Mouse (Mus musculus): ENCODE measurements around the gene Actr5. TPM values are rescaled to one million over a fixed set of nuclear protein-coding genes. Genes with fewer than 3 reads are reported as not detected.

Gene Actr5
- total RNA-seq, 2 experiments from 2014 or later: 6.1 to 7.3 TPM

GRCm38 (mm10) chr2:158613541-158614417, 10.9 kb upstream of the Actr5 start:
- intact Hi-C loops (cut with DNase I): no loop called here
- peak in 1 of 2 experiments; percentile 37 for DNase-seq

GRCm38 (mm10) chr2:158614418-158614955, 10.2 kb upstream of the Actr5 start:
- DNase-seq: no peak
- intact Hi-C loops (cut with DNase I): no loop called here

DNA sequence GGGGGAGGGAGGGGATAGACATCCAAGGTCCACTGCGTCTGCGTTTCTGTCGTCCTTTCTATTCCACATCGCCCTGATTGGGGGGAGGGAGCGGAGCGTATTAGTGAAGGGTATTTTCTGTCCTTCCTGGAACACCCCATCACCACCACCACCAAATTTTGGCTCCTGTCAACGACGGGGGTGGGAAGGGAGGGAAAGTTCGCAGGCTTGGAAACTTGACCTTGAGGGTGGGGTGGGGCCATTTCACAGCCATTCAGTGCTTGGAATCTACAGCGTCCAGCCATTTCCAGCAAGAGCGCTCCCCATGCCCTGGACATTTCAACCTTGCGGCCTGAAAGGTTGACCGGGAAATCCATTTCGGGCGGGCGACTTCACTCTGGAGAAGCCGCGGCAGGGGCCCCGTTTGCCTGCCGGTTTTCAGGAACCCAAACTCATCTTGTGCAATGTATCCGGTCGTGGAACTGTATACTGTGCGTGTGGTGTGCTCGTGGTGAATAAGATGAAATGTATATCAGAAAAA, 9.5 kb upstream of the Actr5 start:
- DNase-seq: no peak
- intact Hi-C loops (cut with DNase I): no loop called here

GRCm38 (mm10) chr2:158615702-158616101, 9.0 kb upstream of the Actr5 start:
- DNase-seq: no peak
- intact Hi-C loops (cut with DNase I): no loop called here

DNA sequence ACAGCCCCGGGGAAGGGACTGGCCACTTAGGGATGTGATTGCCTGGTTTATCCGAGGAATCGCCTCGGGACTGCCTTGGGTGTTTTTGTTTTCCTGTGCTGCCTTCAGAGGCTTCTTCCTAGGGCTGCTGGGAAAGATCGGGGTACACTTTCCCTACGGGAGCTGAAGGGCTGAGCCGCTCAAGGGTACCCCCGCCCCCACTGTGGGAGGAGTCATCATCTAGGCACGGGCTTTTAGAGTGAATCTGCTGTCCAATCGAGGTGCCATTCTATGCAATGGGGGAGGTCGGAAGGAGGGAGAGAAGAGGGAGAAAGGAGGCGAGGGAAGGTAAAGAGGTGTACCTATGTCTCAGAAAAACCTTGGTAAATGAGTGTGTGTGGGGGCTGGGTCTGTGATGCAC, 8.4 kb upstream of the Actr5 start:
- intact Hi-C loops (cut with DNase I): no loop called here

DNA sequence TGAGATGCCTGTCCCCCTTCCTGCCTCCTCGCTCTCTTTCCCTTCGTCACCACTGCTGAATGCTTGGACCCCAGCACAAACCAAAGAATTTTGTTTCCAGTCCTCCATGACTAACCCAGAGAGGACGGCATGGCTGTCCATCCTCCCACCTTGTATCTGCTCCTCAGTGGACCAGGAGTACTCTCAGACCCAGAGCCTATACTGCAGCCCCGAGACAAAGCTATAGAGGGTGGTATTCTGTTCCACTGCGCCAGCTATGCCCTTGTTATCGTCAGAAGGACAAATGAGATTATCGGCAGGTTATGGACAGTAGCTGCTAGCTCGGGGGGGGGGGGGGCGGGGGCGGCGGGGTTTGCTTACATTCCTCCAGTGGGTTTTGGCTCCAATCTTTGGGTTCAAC, 7.9 kb upstream of the Actr5 start:
- intact Hi-C loops (cut with DNase I): no loop called here

More for the DNA sequence above, 8.4 kb upstream of the Actr5 start:
- DNase-seq: no peak

GRCm38 (mm10) chr2:158625231-158625630, 543 bp downstream of the Actr5 start:
- DNase-seq: no peak
- intact Hi-C loops (cut with DNase I): loop anchor here (10.0 kb wide), 1 partner anchor 210 kb away; no protein-coding TSS in a partner anchor

More for the DNA sequence above, 7.9 kb upstream of the Actr5 start:
- DNase-seq: no peak

DNA sequence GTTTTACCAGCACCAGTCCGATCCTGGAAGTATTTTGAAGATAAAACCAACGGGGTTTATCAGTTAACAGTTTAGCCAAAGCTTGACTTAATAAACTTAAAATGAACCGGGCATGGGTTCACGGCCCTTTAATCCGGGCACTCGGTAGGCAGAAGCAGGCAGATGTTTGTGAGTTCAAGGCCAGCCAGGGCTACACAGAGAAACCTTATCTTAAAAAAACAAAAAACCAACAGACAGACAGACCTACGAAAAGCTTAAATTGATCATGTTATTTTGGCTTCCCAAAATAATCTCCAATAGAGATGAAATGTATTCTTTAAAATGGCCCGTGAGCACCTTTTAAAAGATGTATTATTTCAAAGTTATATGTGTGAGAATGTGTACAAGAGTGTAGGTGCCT, 1.0 kb downstream of the Actr5 start:
- DNase-seq: no peak
- intact Hi-C loops (cut with DNase I): loop anchor here (10.0 kb wide), 1 partner anchor 211 kb away; no protein-coding TSS in a partner anchor

DNA sequence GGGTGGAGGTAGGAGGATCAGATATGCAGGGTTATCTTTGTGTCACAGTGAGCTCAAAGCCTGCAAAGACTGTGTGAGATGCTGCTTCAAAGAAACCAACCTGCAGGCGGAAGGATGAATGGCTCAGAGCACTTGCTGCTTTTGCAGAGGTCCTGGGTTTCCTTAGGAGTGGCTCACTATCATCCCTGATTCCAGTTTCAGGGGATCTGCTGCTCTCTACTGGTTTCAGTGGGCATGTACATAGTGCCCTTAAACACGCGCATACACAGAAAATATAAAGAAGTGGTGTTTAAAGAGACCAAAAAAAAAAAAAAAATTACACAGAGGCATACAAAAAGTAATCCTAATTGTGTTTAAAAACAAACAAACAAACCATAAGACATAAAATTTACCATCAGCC, 4.2 kb downstream of the Actr5 start:
- DNase-seq: no peak
- intact Hi-C loops (cut with DNase I): loop anchor here (1.0 to 10.0 kb wide), 3 partner anchors 79 to 214 kb away; no protein-coding TSS in a partner anchor

DNA sequence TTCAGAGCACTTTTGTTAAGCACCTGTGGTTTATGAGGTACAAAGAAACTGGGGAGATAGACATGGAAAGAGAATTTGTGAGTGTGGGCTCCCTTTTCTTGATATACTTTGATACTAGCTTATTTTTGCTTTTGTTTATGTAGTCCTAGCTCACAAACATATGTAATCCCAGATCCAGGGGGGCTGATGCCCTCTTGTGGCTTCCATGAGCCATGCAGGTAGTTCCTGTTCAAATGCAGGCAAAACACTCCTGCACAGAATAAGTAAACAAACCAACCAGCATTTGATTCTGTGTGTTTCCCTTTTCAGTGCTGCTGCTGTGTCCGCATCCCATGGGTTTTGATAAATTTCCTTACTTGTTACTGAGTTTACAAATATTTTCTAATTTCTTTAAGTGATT, 4.7 kb downstream of the Actr5 start:
- no peak for DNase-seq
- intact Hi-C loops (cut with DNase I): loop anchor here (1.0 to 10.0 kb wide), 3 partner anchors 79 to 215 kb away; no protein-coding TSS in a partner anchor

GRCm38 (mm10) chr2:158631873-158632272, 7.2 kb downstream of the Actr5 start:
- intact Hi-C loops (cut with DNase I): no loop called here
- DNase-seq: no peak

DNA sequence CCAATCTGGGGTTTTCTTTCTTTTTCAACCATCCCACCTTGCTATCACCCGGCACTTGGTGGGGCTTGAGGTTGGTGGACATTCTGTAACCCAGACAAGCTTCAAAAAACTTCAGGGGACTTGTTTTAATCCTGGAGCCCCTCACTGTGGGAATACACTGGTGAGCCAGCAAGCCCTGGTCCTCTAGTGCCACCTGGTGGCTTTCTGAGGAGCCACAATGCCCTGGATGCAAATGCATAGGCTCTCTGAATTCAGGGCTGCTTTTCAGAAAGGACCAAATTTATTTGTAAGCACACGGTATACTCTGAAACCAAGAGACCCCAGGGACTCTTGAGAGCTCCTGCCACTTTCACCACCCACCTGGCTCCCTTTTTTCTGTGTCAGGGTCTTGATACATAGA, 17.2 kb downstream of the Actr5 start:
- DNase-seq: peak; percentile 66 to 74
- intact Hi-C loops (cut with DNase I): loop anchor here (1.0 to 5.0 kb wide), 2 partner anchors 92 to 220 kb away; no protein-coding TSS in a partner anchor

- intact Hi-C loops (cut with DNase I): loop anchor here (1.0 to 5.0 kb wide), 2 partner anchors 92 to 220 kb away; no protein-coding TSS in a partner anchor
- DNase-seq: no peak
Measured at GRCm38 (mm10) chr2:158642587-158642986, 17.9 kb downstream of the Actr5 start.

DNA sequence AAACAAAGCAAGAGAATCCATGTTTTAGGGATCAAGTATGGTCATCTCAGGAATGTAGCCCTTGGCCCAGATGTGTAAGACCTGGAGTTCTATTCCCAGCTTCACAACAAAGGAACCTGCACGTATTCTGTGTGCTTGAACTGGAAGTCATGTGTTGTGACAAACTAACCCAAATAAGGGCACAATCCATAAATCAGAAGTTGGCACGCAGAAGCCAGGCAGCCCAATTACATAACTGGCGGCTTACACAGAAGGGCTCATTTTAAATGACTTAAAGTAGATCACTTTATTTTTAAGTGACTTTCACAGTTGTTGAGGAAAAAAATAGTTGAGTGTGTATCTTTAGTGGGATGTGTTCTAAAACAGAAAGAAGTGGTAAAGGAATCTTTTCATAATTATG, 19.1 kb downstream of the Actr5 start:
- intact Hi-C loops (cut with DNase I): loop anchor here (5.0 kb wide), 1 partner anchor 219 kb away; no protein-coding TSS in a partner anchor

DNA sequence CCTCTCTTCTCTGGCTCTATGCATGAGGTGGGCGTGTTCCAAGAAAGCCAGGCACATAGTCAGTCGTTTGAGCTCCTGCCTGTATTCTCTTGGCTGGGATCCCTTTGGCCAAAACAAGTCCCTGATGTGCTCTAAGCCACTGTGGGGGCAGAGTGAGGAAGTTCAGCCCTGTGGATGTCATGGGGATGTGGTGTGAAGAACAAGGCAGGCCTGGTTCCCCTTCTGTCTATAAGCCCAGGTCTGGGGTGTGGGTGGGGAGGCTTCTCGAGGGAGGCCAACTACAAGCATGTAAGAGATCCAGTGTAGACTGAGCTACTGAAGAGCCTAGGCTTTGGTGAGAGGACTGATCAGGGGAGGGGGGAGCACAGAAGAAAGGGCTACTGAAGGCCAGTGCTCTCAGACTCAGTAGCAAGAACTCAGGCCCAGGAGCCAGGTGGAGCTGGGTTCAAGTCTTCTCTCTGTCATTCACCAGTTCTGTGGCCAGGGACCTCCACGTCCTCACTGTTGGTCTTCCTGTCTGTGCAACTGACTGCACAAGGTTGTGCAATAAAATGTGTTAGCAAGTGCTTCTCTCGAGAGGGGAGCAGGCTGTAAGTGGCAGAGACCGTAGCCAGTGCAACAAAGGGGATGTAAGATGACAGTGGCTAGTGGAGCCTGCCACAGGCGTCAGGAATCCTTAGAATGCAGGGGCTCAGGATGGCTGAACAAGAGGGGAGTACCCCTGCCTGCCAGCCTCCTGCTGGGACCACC, 26.6 kb downstream of the Actr5 start:
- intact Hi-C loops (cut with DNase I): no loop called here

More for the DNA sequence above, 19.1 kb downstream of the Actr5 start:
- no peak for DNase-seq

DNA sequence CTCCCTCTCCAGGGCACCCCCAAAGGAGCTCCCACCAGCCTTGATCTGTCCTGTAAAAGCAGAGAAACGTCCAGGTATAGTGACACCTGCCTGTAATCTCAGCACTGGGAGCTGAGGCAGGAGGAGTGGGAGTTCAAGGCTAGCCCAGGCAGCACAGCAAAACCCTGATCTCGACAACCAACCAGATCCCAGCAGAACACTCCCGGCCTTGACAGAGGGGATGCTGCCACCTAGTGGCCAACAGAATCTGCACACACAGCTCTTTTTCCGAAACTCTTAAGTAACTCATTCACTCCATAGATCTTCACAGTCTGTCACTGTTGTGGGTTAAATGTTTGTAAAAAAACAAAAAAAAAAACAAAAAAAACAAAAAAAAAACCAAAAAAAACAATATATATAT, 28.3 kb downstream of the Actr5 start:
- intact Hi-C loops (cut with DNase I): loop anchor here (1.0 kb wide), 2 partner anchors 92 to 102 kb away; no protein-coding TSS in a partner anchor
- peak; percentile 76 to 84 for DNase-seq

More for the DNA sequence above, 26.6 kb downstream of the Actr5 start:
- no peak for DNase-seq

GRCm38 (mm10) chr2:158654717-158655116, 30.0 kb downstream of the Actr5 start:
- intact Hi-C loops (cut with DNase I): no loop called here
- peak; percentile 30 to 39 for DNase-seq

- intact Hi-C loops (cut with DNase I): no loop called here
- DNase-seq: no peak
Measured at GRCm38 (mm10) chr2:158655806-158656205, 31.1 kb downstream of the Actr5 start.

DNA sequence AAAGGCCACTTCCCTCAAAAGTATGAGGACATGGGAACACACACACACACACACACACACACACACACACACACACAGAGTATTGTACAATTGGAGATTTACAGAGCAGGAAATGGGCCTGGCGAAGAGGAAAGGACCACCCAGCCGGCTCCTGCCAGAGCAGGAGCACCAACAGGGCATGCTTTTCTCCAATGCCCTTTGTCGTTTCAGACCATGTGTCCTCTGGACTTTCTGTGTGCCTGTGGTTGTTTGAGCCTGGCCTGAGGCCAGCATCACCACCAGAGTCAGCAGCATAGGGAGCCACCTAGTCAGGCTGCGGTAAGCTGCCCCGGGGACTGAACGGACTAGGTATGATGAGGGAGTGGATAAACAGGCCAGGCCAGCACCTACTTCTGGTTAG, 34.1 kb downstream of the Actr5 start:
- peak in 1 of 2 experiments; percentile 32 for DNase-seq
- intact Hi-C loops (cut with DNase I): no loop called here

GRCm38 (mm10) chr2:158659346-158659745, 34.7 kb downstream of the Actr5 start:
- no peak for DNase-seq
- intact Hi-C loops (cut with DNase I): no loop called here

All from heart, postnatal 36 days (tissue).